Mouse (Mus musculus): Measurements from ENCODE around the gene Trip12.

Gene Trip12

GRCm38 (mm10) chr1:84795335-84795734, 45.0 kb downstream of the Trip12 start:
- no peak for DNase-seq (ENCODE audit: low spot score in 2 of 2)

- no peak for DNase-seq (ENCODE audit: low spot score in 2 of 2)
Measured at GRCm38 (mm10) chr1:84791393-84791792, 48.9 kb downstream of the Trip12 start.

- no peak for DNase-seq (ENCODE audit: low spot score in 2 of 2)
Measured at GRCm38 (mm10) chr1:84780630-84781029, 59.7 kb downstream of the Trip12 start.

GRCm38 (mm10) chr1:84777455-84777854, 62.9 kb downstream of the Trip12 start:
- DNase-seq (ENCODE audit: low spot score in 2 of 2) = no peak

- DNase-seq (ENCODE audit: low spot score in 2 of 2) = no peak
Measured at GRCm38 (mm10) chr1:84758843-84759242, 81.5 kb downstream of the Trip12 start.

GRCm38 (mm10) chr1:84742156-84742555, 98.2 kb downstream of the Trip12 start:
- DNase-seq (ENCODE audit: low spot score in 2 of 2) = no peak

GRCm38 (mm10) chr1:84740080-84740479, 100.2 kb downstream of the Trip12 start:
- no peak for DNase-seq (ENCODE audit: low spot score in 2 of 2)

- DNase-seq (ENCODE audit: low spot score in 2 of 2) = no peak
Measured at GRCm38 (mm10) chr1:84737097-84737496, 103.2 kb downstream of the Trip12 start.

GRCm38 (mm10) chr1:84733799-84734198, 106.5 kb downstream of the Trip12 start:
- DNase-seq (ENCODE audit: low spot score in 2 of 2) = no peak

- no peak for DNase-seq (ENCODE audit: low spot score in 2 of 2)
Measured at GRCm38 (mm10) chr1:84731763-84732162, 108.6 kb downstream of the Trip12 start.

- DNase-seq (ENCODE audit: low spot score in 2 of 2) = no peak
Measured at GRCm38 (mm10) chr1:84722841-84723240, 117.5 kb downstream of the Trip12 start.

- DNase-seq (ENCODE audit: low spot score in 2 of 2) = no peak
Measured at GRCm38 (mm10) chr1:84722371-84722770, 117.9 kb downstream of the Trip12 start.

GRCm38 (mm10) chr1:84721942-84722341, 118.4 kb downstream of the Trip12 start:
- DNase-seq (ENCODE audit: low spot score in 2 of 2) = no peak

GRCm38 (mm10) chr1:84709810-84710785, 130.2 kb downstream of the Trip12 start:
- peak; percentile 70 to 77 for DNase-seq (ENCODE audit: low spot score in 2 of 2)

GRCm38 (mm10) chr1:84709406-84709805, 130.9 kb downstream of the Trip12 start:
- no peak for DNase-seq (ENCODE audit: low spot score in 2 of 2)

GRCm38 (mm10) chr1:84700254-84700653, 140.1 kb downstream of the Trip12 start:
- no peak for DNase-seq (ENCODE audit: low spot score in 2 of 2)

GRCm38 (mm10) chr1:84697136-84697535, 143.2 kb downstream of the Trip12 start:
- DNase-seq (ENCODE audit: low spot score in 2 of 2) = peak; percentile 39 to 74

- peak; percentile 68 to 77 for DNase-seq (ENCODE audit: low spot score in 2 of 2)
Measured at GRCm38 (mm10) chr1:84695517-84696411, 144.6 kb downstream of the Trip12 start, which contains the start of gene Dner. Gene Dner (minus strand): TSS chr1:84696221.

- peak; percentile 60 to 64 for DNase-seq (ENCODE audit: low spot score in 2 of 2)
Measured at GRCm38 (mm10) chr1:84694688-84695474, 145.4 kb downstream of the Trip12 start.

- DNase-seq (ENCODE audit: low spot score in 2 of 2) = no peak
Measured at GRCm38 (mm10) chr1:84677910-84678309, 162.4 kb downstream of the Trip12 start.
